In the genomic region with DNA sequence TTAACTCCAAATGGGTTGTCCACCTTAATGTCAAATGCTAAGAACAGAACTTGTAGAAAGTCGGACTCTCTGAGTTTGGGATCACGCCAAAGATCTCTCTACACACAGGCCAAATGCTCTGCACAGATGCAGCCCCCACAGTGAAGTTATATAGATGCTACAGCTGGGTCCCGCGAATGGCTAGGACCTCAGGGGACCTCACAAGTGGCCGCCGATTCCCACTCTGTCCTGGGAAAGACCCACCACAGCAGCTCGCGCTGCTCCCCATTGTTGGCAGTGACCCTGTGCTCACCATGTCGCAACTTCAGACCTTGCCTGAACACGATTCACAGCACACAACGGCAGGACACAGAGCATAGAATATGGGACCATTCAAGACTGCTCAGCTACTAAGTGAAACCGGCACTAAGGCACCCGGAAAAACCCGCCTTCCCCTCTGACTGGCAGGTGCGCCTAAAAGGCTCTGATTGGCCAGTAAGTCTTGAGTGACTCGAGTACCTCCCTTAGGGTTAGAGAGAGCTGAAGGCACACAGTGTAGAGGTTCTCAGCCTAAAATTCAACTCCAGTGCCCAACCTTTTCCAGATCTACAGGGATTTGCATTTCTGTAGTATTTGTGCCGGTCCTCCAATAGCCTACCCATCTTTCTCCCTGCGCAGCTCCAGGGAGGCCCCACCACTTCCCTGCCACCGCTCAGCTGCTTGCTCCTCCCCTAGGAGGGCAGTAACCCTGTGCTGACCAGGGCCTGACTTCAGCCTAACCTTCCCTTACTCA, we compare ENCODE assay signal across 8 mouse cellular contexts. TPM values are rescaled to one million over a fixed set of nuclear protein-coding genes. Genes with fewer than 3 reads are reported as not detected.
DNase-seq lines count a peak whose midpoint lies in the region; ATAC-seq and TF ChIP-seq lines count a peak whose summit lies in the region.

No protein-coding gene starts in this region.

- DNase-seq in ES-CJ7 (ENCODE audit: low read depth, low spot score), result peak; percentile 86
- DNase-seq in cerebellum, adult 11 months, result peak; percentile 77
- peak; percentile 77 for DNase-seq in heart, postnatal 25 days (ENCODE audit: low spot score)
- peak; percentile 77 to 91 for DNase-seq in layer of hippocampus, adult 18-20 months (ENCODE audit: low spot score in 2 of 2)
- DNase-seq in lung, adult 2 months, result peak; percentile 83
- peak; percentile 72 to 75 for DNase-seq in thymus, adult 18-20 months

- H3K4me2 ChIP-seq in forebrain, embryonic 15.5 days (replicated peaks), result peak overlapping the region; percentile 46

- peak; percentile 99 for ATAC-seq in forebrain, embryonic 15.5 days (replicated peaks)
- ATAC-seq in neutrophil, adult 5-6 weeks (ENCODE audit: extremely low read depth, insufficient number of reproducible peaks, low FRiP score, poor library complexity, severe bottlenecking), result peak; percentile 98

- H3K9ac ChIP-seq in forebrain, embryonic 15.5 days (replicated peaks), result peak overlapping the region; percentile 42

- H3K9me3 ChIP-seq in forebrain, embryonic 15.5 days, result no peaks in the 10 kb centered on the region

- intact Hi-C loops in heart, postnatal 25 days (cut with DNase I), result loop anchor here (10.0 kb wide), 1 partner anchor 77 kb away; the partner anchor contains the start of gene Chfr

- no peaks in the 10 kb centered on the region for H3K36me3 ChIP-seq in forebrain, embryonic 15.5 days

- no peaks in the 10 kb centered on the region for H3K4me1 ChIP-seq in forebrain, embryonic 15.5 days
- H3K4me1 ChIP-seq in lung, adult 2 months (ENCODE audit: control insufficient read depth, insufficient read depth, low read length), result peaks cover 3% of the 10 kb centered on the region; the same call in 1 of the 2 replicates

- H3K27me3 ChIP-seq in forebrain, embryonic 15.5 days, result no peaks in the 10 kb centered on the region

- H3K4me3 ChIP-seq in forebrain, embryonic 15.5 days, result peak overlapping the region; percentile 47
- peak overlapping the region; percentile 86 for H3K4me3 ChIP-seq in lung, adult 2 months (replicated peaks; ENCODE audit: extremely low read depth, low read depth, low read length)

- no peak for TF ChIP-seq CTCF in lung, adult 2 months (IDR thresholded peaks at IDR 0.05; ENCODE audit: insufficient read depth, low read length)

- H3K27ac ChIP-seq in forebrain, embryonic 15.5 days (replicated peaks), result peak overlapping the region; percentile 39

- WGBS in forebrain, embryonic 15.5 days, result 5% methylated on average over 19 of the region's 19 CpGs
- 2% methylated on average over 19 of the region's 19 CpGs for WGBS in lung, adult 2 months

- TF ChIP-seq POLR2A in lung, adult 2 months (IDR thresholded peaks at IDR 0.05; ENCODE audit: borderline replicate concordance, extremely low read depth, low read depth, low read length), result peak; percentile 45; the same call in 1 of the 2 replicates

RNA-seq across cellular contexts. Expression of gene Gm17655, which starts 14.5 kb away (rescaled TPM):
- polyA plus RNA-seq in forebrain, embryonic 15.5 days (2015; fragmentation: Nextera tagmentation; extraction: Ambion mirVana), result 4.6 and 8.8 TPM in 2 replicates
- 1 to 10 TPM; 1.2 to 2.6 TPM for total RNA-seq in heart, postnatal 25 days (2021)
- 10 to 100 TPM in 1 of 2 experiments, 1 to 10 TPM in 1; 9.5 to 12.9 TPM for total RNA-seq in layer of hippocampus, adult 18-20 months (2021)
- 0.06 and 0.11 TPM in 2 replicates for polyA plus RNA-seq in lung, adult 2 months (2012; rRNA removed)
- 13.4 and 16.5 TPM in 2 replicates for total RNA-seq in neutrophil, adult 5-6 weeks (2017)

RNA-seq across cellular contexts. Expression of gene Gm35315, which starts 36.4 kb away (rescaled TPM):
- 0.70 and 1.0 TPM in 2 replicates for polyA plus RNA-seq in forebrain, embryonic 15.5 days (2015; fragmentation: Nextera tagmentation; extraction: Ambion mirVana)
- not detected for total RNA-seq in heart, postnatal 25 days (2021)
- total RNA-seq in layer of hippocampus, adult 18-20 months (2021), result under 1 TPM; 0.40 to 0.43 TPM
- polyA plus RNA-seq in lung, adult 2 months (2012; rRNA removed), result 0.05 and 0.08 TPM in 2 replicates
- total RNA-seq in neutrophil, adult 5-6 weeks (2017), result 0.35 and 0.74 TPM in 2 replicates

RNA-seq across cellular contexts. Expression of gene Plcxd1, which starts 41.9 kb away (rescaled TPM):
- 2.6 and 2.8 TPM in 2 replicates for polyA plus RNA-seq in forebrain, embryonic 15.5 days (2015; fragmentation: Nextera tagmentation; extraction: Ambion mirVana)
- total RNA-seq in heart, postnatal 25 days (2021), result not detected
- total RNA-seq in layer of hippocampus, adult 18-20 months (2021), result 1 to 10 TPM; 5.0 to 5.1 TPM
- 4.1 and 8.1 TPM in 2 replicates for polyA plus RNA-seq in lung, adult 2 months (2012; rRNA removed)
- 0.12 and 0.49 TPM in 2 replicates for total RNA-seq in neutrophil, adult 5-6 weeks (2017)

RNA-seq across cellular contexts. Expression of gene Gtpbp6, which starts 50.2 kb away (rescaled TPM):
- 66.3 and 67.9 TPM in 2 replicates for polyA plus RNA-seq in forebrain, embryonic 15.5 days (2015; fragmentation: Nextera tagmentation; extraction: Ambion mirVana)
- total RNA-seq in heart, postnatal 25 days (2021), result 10 to 100 TPM; 27.6 to 31.0 TPM
- 10 to 100 TPM; 77.8 to 81.5 TPM for total RNA-seq in layer of hippocampus, adult 18-20 months (2021)
- 114 and 137 TPM in 2 replicates for polyA plus RNA-seq in lung, adult 2 months (2012; rRNA removed)
- 47.6 and 54.1 TPM in 2 replicates for total RNA-seq in neutrophil, adult 5-6 weeks (2017)

RNA-seq across cellular contexts. Expression of gene Zfp605, which starts 52.1 kb away (rescaled TPM):
- polyA plus RNA-seq in forebrain, embryonic 15.5 days (2015; fragmentation: Nextera tagmentation; extraction: Ambion mirVana), result 17.3 and 17.9 TPM in 2 replicates
- 1 to 10 TPM; 2.7 to 3.1 TPM for total RNA-seq in heart, postnatal 25 days (2021)
- total RNA-seq in layer of hippocampus, adult 18-20 months (2021), result 10 to 100 TPM; 15.3 to 16.2 TPM
- 0.48 and 0.56 TPM in 2 replicates for polyA plus RNA-seq in lung, adult 2 months (2012; rRNA removed)
- total RNA-seq in neutrophil, adult 5-6 weeks (2017), result 8.1 and 10.4 TPM in 2 replicates

Comparison
In these comparisons a context has a peak if more than half of its experiments do, and no peak if none do; other contexts are left out.
1. Peak in every context shown above with its lines: DNase-seq, ATAC-seq, H3K4me3 ChIP-seq and H3K27ac ChIP-seq.